Mouse (Mus musculus) inflammation-experienced regulatory T-cells, adult 16 weeks (primary cell): ENCODE results near the gene Defb25. TPM values are rescaled to one million over a fixed set of nuclear protein-coding genes. Genes with fewer than 3 reads are reported as not detected.

Source experiments
- polyA plus RNA-seq: library from polyadenylated mRNA; unstranded; fragments of 100-300 nt; shearing (Covaris generic); gene quantifications from one replicate; pipeline ENCODE4 v1.2.1, GENCODE M21; 2017

Gene Defb25
- not detected for polyA plus RNA-seq

GRCm38 (mm10) chr2:152622953-152623352 is at the start of gene Defb25:
Gene Defb25, minus strand, starts transcription at chr2:152623053.

GRCm38 (mm10) chr2:152669256-152669638 is 46.4 kb upstream of the Defb25 start, which contains the start of gene H13:
Gene H13, plus strand, starts transcription at chr2:152669461.

DNA sequence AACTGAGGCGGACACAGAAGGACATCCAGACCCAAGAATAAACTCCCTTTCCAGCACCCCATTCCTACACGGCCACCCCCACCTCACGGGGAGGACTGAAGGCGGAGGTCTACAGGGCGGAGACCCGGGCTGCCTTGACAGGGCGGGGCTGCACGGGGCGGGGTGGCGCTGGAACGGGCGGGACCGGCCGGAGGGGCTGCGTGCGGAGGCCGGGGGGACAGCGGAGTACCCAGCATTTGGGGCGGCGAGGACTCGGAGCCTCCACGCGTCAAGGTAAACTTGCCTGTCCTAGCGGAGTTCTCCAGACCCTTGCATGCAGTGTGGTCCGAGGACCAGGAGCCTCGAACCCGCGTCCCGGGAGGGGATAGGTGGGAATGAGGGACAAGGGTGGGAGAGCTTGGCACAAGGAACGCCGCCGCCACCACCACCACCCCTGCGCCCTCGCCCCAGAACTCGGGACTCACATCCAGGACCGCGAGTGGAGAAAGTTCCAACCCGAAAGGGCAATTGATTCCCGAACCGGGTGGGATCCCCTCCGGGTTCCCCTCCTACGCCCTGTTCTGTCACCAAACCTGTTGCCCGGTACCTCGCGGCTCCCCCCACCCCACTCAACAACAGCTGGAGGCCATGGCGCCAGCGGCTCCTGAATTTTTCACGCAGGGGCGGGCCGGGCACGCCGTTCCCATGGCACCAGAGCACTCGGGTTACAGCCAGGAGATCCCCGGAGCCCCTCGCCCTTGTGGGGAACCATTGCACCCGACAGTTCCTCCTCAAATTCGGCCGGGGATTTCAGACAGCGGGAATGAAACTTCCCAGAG is 4.1 kb upstream of the Defb25 start, which contains the start of gene Rem1:
TSS of gene Rem1 (plus strand) at position 178 of the 818 bp plus-strand sequence.

DNA sequence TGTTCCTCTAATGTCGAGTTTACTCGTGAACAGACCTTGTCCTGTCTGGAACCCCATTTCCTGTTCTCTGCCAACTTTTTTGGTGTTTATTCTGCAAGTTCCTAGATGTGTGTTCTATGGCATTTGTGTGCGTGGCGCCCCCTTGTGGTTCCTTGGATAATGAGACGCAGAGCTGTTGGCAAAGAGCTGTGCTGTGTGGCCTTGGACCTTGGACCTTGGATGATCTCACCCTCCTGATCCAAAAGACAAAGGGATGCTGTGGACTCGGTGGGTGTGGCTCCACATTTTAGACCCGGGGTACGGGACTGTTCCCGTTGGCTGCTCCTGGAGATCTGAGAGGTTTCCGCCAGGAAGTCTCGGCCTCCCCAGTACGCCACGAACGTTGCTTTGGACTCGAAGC is 18.8 kb downstream of the Defb25 start, which contains the start of gene Defb36:
TSS of gene Defb36 (plus strand) at position 271 of the 400 bp plus-strand sequence.

DNA sequence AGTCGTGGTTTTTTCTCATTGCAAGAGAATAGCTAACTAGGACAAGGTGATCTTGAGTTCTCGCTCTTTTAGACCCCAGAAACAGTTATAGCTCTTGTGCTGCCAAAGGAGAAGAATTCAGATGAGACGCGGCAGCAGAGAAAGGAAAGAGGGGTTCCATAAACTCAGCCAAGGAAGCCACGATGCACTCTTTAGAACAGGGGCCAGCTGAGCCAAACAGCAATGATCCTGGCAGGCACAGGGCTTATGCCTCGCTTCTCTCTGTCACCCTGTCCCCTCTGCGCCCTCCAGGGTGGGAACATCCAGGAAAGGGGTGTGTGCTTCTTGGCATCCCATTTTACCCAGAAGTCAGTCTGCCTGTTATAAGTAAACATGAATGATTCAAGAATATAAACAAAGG is 23.6 kb downstream of the Defb25 start, which contains the start of gene Defb45:
TSS of gene Defb45 (minus strand) at position 101 of the 400 bp plus-strand sequence.

GRCm38 (mm10) chr2:152580107-152580506 is 42.7 kb downstream of the Defb25 start, which contains the start of gene Defb19:
Gene Defb19, minus strand, starts transcription at chr2:152580312.

Other genes with a start within 250 kb of the Defb25 start
- not detected for gene Nrsn2, start 246.4 kb downstream of the Defb25 start, polyA plus RNA-seq
- 0.11 TPM for gene Sox12, start 225.0 kb downstream of the Defb25 start, polyA plus RNA-seq
- gene Zcchc3, start 208.0 kb downstream of the Defb25 start, polyA plus RNA-seq = 1.7 TPM
- not detected for gene 6820408C15Rik, start 207.5 kb downstream of the Defb25 start, polyA plus RNA-seq
- gene Defb23, start 158.4 kb downstream of the Defb25 start, polyA plus RNA-seq = not detected
- gene Defb20, start 146.0 kb downstream of the Defb25 start, polyA plus RNA-seq = not detected
- not detected for gene Defb22, start 132.9 kb downstream of the Defb25 start, polyA plus RNA-seq
- gene Defb26, start 111.4 kb downstream of the Defb25 start, polyA plus RNA-seq = not detected
- not detected for gene Defb28, start 104.8 kb downstream of the Defb25 start, polyA plus RNA-seq
- not detected for gene Defb29, start 83.0 kb downstream of the Defb25 start, polyA plus RNA-seq
- gene Gm17416, start 53.7 kb downstream of the Defb25 start, polyA plus RNA-seq = not detected
- gene Defb21, start 50.3 kb downstream of the Defb25 start, polyA plus RNA-seq = not detected
- not detected for gene Defb19, start 42.7 kb downstream of the Defb25 start, polyA plus RNA-seq
- gene Defb45, start 23.7 kb downstream of the Defb25 start, polyA plus RNA-seq = not detected
- gene Defb36, start 18.7 kb downstream of the Defb25 start, polyA plus RNA-seq = not detected
- not detected for gene Rem1, start 3.9 kb upstream of the Defb25 start, polyA plus RNA-seq
- gene H13, start 46.4 kb upstream of the Defb25 start, polyA plus RNA-seq = 69.2 TPM
- 3.0 TPM for gene Mcts2, start 64.0 kb upstream of the Defb25 start, polyA plus RNA-seq
- gene Id1, start 113.2 kb upstream of the Defb25 start, polyA plus RNA-seq = not detected
- gene Cox4i2, start 131.1 kb upstream of the Defb25 start, polyA plus RNA-seq = 0.41 TPM
- 76.0 TPM for gene Bcl2l1, start 208.7 kb upstream of the Defb25 start, polyA plus RNA-seq
- 6.2 TPM for gene Tpx2, start 224.9 kb upstream of the Defb25 start, polyA plus RNA-seq